Mouse (Mus musculus) myocyte (in vitro differentiated cells): Measurements from ENCODE around the gene Ckb.

Experiments used
- SRF ChIP-seq: IDR thresholded peaks from one replicate; pipeline ENCODE4 v1.6.1; 2011; ENCODE audit warnings: low read depth; ENCODE audit not compliant: control insufficient read depth, insufficient read length
- TCF12 ChIP-seq: IDR thresholded peaks from one replicate; pipeline ENCODE4 v1.6.1; 2011; ENCODE audit warnings: mild to moderate bottlenecking, control low read depth; ENCODE audit not compliant: poor library complexity, insufficient read depth, severe bottlenecking
- TCF3 ChIP-seq: IDR thresholded peaks from one replicate; pipeline ENCODE4 v1.6.1; 2011; ENCODE audit warnings: low read depth, control low read depth; ENCODE audit not compliant: insufficient read length
- USF1 ChIP-seq: IDR thresholded peaks from one replicate; pipeline ENCODE4 v1.6.1; 2011; ENCODE audit warnings: low read depth, mild to moderate bottlenecking, control low read depth, moderate library complexity

GRCm38 (mm10) chr12:111655695-111656094, 16.4 kb downstream of the Ckb start:
- no peak for TF ChIP-seq SRF
- no peak for TF ChIP-seq TCF3
- TF ChIP-seq USF1 = no peak
- no peak for TF ChIP-seq TCF12
